Mouse (Mus musculus): ENCODE results near the gene Ncoa5. TPM values are rescaled to one million over a fixed set of nuclear protein-coding genes. Genes with fewer than 3 reads are reported as not detected.

Gene Ncoa5
- polyA plus RNA-seq, 1 experiment from 2014 or later = 17.3 TPM

DNA sequence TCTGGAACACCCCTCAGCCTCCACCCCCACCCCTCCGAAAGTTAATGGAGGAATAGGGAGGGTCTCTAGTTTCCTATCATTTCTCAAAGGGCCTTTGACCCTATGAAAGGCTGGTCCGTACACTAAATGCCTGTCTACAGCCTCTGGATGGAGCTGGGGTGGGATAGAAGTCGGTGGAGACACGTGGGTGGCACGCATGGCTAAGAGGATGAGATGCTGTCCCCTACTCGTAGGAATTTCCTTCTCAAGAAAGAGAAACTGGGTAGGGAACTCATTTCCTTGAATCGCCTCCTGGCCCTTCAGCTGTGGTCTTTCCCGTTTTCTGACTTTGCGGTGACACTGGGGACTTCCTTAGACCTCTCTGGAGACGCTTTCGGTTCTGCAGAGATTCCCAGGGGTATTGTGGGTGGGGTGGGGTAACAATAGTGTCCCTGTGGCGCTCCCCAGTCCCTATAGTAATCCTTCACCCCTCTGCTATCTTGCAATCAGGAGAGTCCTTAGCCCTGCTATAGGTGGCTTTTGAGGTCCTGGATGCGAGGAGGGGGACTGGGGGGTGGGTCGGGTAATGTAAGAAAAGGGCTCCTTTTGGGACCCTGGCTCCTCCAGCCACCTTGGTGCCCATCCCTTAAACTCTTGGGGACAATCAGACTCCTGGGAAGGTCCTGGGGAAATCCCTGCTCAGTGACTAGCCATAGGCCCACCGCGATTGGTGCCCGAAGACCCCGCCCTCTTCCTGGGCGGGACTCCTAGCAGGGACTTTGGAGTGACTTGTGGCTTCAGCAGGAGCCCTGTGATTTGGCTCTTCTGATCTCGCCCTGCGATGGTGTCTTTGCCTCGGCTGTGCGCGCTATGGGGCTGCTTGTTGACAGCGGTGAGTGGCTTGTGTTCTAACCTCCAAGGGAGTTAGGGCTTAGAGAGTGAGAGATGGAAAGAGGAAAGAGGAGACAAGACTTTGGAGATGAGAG lies 20.5 kb upstream of the Ncoa5 start, which contains the start of gene Cd40:
TSS of gene Cd40 (plus strand) at position 740 of the 965 bp plus-strand sequence.
- peak; percentile 69 for DNase-seq (ENCODE audit: low spot score)
- TF ChIP-seq EP300 (optimal IDR thresholded peaks at IDR 0.05) = no peak
- no peak for TF ChIP-seq CTCF (IDR thresholded peaks at IDR 0.05; ENCODE audit: low read depth)
- Histone ChIP-seq H3K27ac (replicated peaks) (no peak within 1 kb of the TSS), H3K36me3 (ENCODE audit: control insufficient read depth, insufficient read depth, low read length) (no peaks in the 10 kb centered on the region), H3K4me1 (replicated peaks; ENCODE audit: control insufficient read depth, insufficient read depth) (0 out of 2 replicates have a peak, but pooled peaks cover 3% of the 10 kb centered on the region), H3K9ac (ENCODE audit: low read length) (peak within 1 kb of the TSS; percentile 14), H3K27me3 (ENCODE audit: control insufficient read depth, insufficient read depth, low read length) (no peaks in the 10 kb centered on the region), H3K4me2 (replicated peaks; ENCODE audit: low read depth) (peak within 1 kb of the TSS; percentile 48), H3K4me3 (ENCODE audit: low read depth, low read length) (peak within 1 kb of the TSS; percentile 33), H3K9me3 (ENCODE audit: control insufficient read depth, low read length) (no peaks in the 10 kb centered on the region)
- WGBS = 12% methylated on average over 25 of the region's 25 CpGs
- ATAC-seq (ENCODE audit: low FRiP score, low TSS enrichment) = peak; percentile 78

DNA sequence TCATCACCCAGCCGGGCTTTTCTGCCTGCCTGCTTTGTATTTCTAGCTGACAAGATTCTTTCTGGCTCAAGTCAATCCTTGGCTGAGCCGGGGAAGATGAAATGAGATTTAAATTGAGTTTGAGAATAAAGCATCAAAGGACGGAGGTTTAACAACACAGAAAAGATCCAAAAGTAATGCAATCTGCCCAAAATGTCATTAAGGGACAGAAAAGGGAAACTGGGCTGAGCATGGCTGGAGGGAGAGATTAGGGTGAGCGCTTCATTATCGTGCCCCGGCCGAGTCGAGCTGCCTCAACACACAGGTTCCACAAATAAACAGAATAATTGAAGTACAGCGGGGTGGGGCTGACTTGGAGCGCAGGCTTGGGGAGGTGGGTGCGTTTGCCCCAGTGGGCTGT lies 16.9 kb upstream of the Ncoa5 start:
- WGBS = 21% methylated on average over 11 of the region's 11 CpGs
- Histone ChIP-seq H3K9ac (ENCODE audit: low read length) (no peak overlapping the region), H3K4me3 (ENCODE audit: low read depth, low read length) (no peak overlapping the region), H3K36me3 (ENCODE audit: control insufficient read depth, insufficient read depth, low read length) (no peaks in the 10 kb centered on the region), H3K27me3 (ENCODE audit: control insufficient read depth, insufficient read depth, low read length) (no peaks in the 10 kb centered on the region), H3K4me2 (replicated peaks; ENCODE audit: low read depth) (no peak overlapping the region), H3K27ac (replicated peaks) (no peak overlapping the region), H3K9me3 (ENCODE audit: control insufficient read depth, low read length) (no peaks in the 10 kb centered on the region), H3K4me1 (replicated peaks; ENCODE audit: control insufficient read depth, insufficient read depth) (0 out of 2 replicates have a peak, but pooled peaks cover 3% of the 10 kb centered on the region)
- no peak for TF ChIP-seq EP300 (optimal IDR thresholded peaks at IDR 0.05)
- TF ChIP-seq CTCF (IDR thresholded peaks at IDR 0.05; ENCODE audit: low read depth) = no peak
- DNase-seq (ENCODE audit: low spot score) = no peak
- no peak for ATAC-seq (ENCODE audit: low FRiP score, low TSS enrichment)

DNA sequence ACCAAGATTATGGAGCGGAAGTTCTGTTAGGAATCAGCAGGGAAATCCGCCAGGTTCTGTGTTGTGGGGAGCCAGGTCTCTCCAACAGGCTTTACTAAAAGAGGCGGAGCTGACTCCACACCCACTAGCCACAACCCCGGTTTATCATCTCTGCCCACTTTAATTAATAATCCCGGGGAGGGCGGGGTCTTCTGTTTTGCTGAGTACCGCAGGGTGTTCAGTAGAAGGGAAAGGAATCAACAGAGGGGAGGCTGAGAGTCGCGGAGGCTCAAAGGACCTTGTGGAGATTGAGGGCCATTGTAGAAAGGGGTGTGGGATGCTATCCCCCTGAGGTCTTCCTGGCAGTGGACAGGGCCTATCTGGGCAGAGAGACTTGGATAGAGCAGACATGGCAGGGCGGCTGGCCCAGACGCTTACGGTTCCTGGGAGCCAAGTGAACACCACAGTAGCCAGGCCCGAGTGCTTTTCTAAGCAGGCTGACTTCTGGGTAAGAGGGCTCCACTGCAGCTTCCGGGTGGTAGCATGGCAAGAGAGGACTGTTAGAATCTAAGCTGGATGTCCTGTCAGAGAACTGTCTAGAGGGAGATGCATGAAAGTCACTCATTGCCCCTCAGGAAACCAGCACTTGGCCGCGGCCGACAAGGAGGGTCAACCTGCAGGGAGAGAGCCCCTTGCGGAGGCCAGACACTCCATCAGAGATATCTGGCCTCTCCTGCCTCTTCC lies 16.3 kb upstream of the Ncoa5 start:
- 71% methylated on average over 18 of the region's 18 CpGs for WGBS
- H3K27ac ChIP-seq (replicated peaks) = no peak overlapping the region
- H3K27me3 ChIP-seq (ENCODE audit: control insufficient read depth, insufficient read depth, low read length) = no peaks in the 10 kb centered on the region
- no peak overlapping the region for H3K9ac ChIP-seq (ENCODE audit: low read length)
- DNase-seq (ENCODE audit: low spot score) = no peak
- H3K4me2 ChIP-seq (replicated peaks; ENCODE audit: low read depth) = no peak overlapping the region
- H3K9me3 ChIP-seq (ENCODE audit: control insufficient read depth, low read length) = no peaks in the 10 kb centered on the region
- TF ChIP-seq CTCF (IDR thresholded peaks at IDR 0.05; ENCODE audit: low read depth) = no peak
- no peak for TF ChIP-seq EP300 (optimal IDR thresholded peaks at IDR 0.05)
- H3K36me3 ChIP-seq (ENCODE audit: control insufficient read depth, insufficient read depth, low read length) = no peaks in the 10 kb centered on the region
- H3K4me3 ChIP-seq (ENCODE audit: low read depth, low read length) = no peak overlapping the region
- no peak for ATAC-seq (ENCODE audit: low FRiP score, low TSS enrichment)
- H3K4me1 ChIP-seq (replicated peaks; ENCODE audit: control insufficient read depth, insufficient read depth) = 0 out of 2 replicates have a peak, but pooled peaks cover 3% of the 10 kb centered on the region

DNA sequence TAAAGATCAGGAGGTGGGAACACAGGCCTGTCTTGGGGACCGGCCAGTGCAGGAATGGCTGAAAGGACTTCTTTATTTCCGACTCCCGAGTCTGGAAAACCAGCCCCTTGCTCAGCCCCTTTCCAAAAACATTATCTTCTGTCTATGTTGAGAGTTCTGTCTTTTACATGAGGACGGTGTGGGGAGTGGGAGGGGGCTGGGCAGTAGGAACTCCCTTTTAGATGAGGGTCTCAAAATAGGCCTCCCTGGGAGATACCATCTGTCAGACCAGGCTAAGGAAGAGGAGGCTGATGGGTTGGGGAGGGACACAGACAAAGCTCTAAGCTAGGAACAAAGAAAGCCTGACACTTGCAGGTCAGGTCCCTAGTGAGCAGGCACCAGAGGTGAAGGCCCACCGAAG lies 14.4 kb upstream of the Ncoa5 start:
- TF ChIP-seq CTCF (IDR thresholded peaks at IDR 0.05; ENCODE audit: low read depth) (no peak), EP300 (optimal IDR thresholded peaks at IDR 0.05) (no peak)
- Histone ChIP-seq H3K27me3 (ENCODE audit: control insufficient read depth, insufficient read depth, low read length) (no peaks in the 10 kb centered on the region), H3K9me3 (ENCODE audit: control insufficient read depth, low read length) (no peaks in the 10 kb centered on the region), H3K27ac (replicated peaks) (no peak overlapping the region), H3K9ac (ENCODE audit: low read length) (no peak overlapping the region), H3K4me1 (replicated peaks; ENCODE audit: control insufficient read depth, insufficient read depth) (no peaks in the 10 kb centered on the region), H3K4me3 (ENCODE audit: low read depth, low read length) (no peak overlapping the region), H3K36me3 (ENCODE audit: control insufficient read depth, insufficient read depth, low read length) (no peaks in the 10 kb centered on the region), H3K4me2 (replicated peaks; ENCODE audit: low read depth) (no peak overlapping the region)
- WGBS = 59% methylated on average over 5 of the region's 5 CpGs
- ATAC-seq (ENCODE audit: low FRiP score, low TSS enrichment) (no peak), DNase-seq (ENCODE audit: low spot score) (no peak)

DNA sequence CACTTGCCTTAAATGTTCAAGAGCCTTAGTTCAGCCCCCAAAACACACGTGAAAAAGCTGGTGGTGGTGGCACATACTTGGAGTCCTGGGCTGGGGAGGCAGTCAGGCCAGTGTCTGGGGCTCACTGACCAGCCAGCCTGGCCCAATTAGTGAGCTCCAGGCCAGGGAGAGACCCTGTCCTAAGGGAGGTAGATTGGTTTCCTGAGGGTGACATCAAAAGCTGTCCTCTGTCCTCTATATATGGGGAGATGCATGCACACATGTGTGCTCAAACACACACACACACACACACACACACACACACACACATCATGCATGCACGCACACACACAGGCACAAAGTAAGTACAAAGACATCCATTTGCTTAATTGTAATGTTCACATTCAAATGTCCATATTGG lies 9.1 kb upstream of the Ncoa5 start:
- Histone ChIP-seq H3K4me3 (ENCODE audit: low read depth, low read length) (no peak overlapping the region), H3K9ac (ENCODE audit: low read length) (no peak overlapping the region), H3K9me3 (ENCODE audit: control insufficient read depth, low read length) (no peaks in the 10 kb centered on the region), H3K4me2 (replicated peaks; ENCODE audit: low read depth) (no peak overlapping the region), H3K27me3 (ENCODE audit: control insufficient read depth, insufficient read depth, low read length) (no peaks in the 10 kb centered on the region), H3K4me1 (replicated peaks; ENCODE audit: control insufficient read depth, insufficient read depth) (no peaks in the 10 kb centered on the region), H3K36me3 (ENCODE audit: control insufficient read depth, insufficient read depth, low read length) (no peaks in the 10 kb centered on the region), H3K27ac (replicated peaks) (no peak overlapping the region)
- TF ChIP-seq EP300 (optimal IDR thresholded peaks at IDR 0.05) (no peak), CTCF (IDR thresholded peaks at IDR 0.05; ENCODE audit: low read depth) (no peak)
- DNase-seq (ENCODE audit: low spot score) = no peak
- WGBS = 56% methylated on average over 2 of the region's 2 CpGs
- ATAC-seq (ENCODE audit: low FRiP score, low TSS enrichment) = no peak

All from stomach, postnatal 0 days (tissue).